ENCODE assay signal across 15 mouse cellular contexts in genomic region chr10:123341280-123341679, GRCm38 (mm10).
"Had no signal": no experiment of that assay in that cellular context is flagged by ENCODE, and none has a peak within 500 bp of the region (broad histone marks: within the 10 kb centered on the region; RNA-seq: fewer than 3 reads in every experiment).

No protein-coding gene starts in this region.

- H3K27me3 ChIP-seq: limb, embryonic 12.5 days; limb, embryonic 15.5 days; midbrain, embryonic 13.5 days had no signal

- H3K4me2 ChIP-seq: limb, embryonic 12.5 days; limb, embryonic 15.5 days; liver, embryonic 11.5 days; lung, embryonic 14.5 days; midbrain, embryonic 13.5 days had no signal

- ATAC-seq: liver, postnatal 0 days; lung, postnatal 0 days; midbrain, embryonic 13.5 days had no signal

- H3K9ac ChIP-seq: limb, embryonic 12.5 days; limb, embryonic 15.5 days; liver, embryonic 14.5 days; liver, postnatal 0 days; lung, embryonic 14.5 days; midbrain, embryonic 13.5 days had no signal

- H3K4me1 ChIP-seq: limb, embryonic 12.5 days; limb, embryonic 15.5 days had no signal

- H3K36me3 ChIP-seq: limb, embryonic 12.5 days; limb, embryonic 15.5 days; midbrain, embryonic 13.5 days had no signal

- H3K27ac ChIP-seq: limb, embryonic 12.5 days; limb, embryonic 15.5 days; liver, embryonic 14.5 days; macrophage; midbrain, embryonic 13.5 days had no signal

- H3K4me3 ChIP-seq: limb, embryonic 12.5 days; limb, embryonic 15.5 days; midbrain, embryonic 13.5 days had no signal

- H3K9me3 ChIP-seq: limb, embryonic 12.5 days; limb, embryonic 15.5 days; midbrain, embryonic 13.5 days had no signal

- DNase-seq: kidney, adult 11 months; kidney, adult 9 months; kidney, postnatal 14 days; left cerebral cortex, postnatal 4 days; liver, postnatal 0 days; lung, embryonic 14.5 days; thymus, adult 18-20 months; thymus, postnatal 36 days had no signal
